In the genomic region with DNA sequence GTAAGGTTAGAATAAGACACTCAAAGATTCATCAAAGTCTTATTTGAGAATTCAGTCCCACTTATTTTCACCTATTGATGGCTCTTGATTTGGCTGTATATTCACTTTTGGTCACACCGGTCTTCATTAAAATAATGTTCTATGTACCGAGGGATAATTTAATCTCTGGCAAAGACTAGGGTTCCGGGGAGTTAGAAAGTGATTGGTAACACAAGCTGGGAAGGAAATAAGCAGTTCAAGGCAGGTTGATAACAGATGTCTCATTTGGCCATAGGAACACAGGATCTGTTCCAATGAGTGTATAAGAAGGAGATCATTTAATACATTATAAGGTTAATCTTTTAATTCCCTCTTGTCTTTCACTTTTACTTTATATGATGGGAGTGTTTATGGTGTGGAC, we compare ENCODE assay signal across 16 mouse cellular contexts.
"Had no signal": no experiment of that assay in that cellular context is flagged by ENCODE, and none has a peak within 500 bp of the region (broad histone marks: within the 10 kb centered on the region; RNA-seq: fewer than 3 reads in every experiment).

No protein-coding gene starts in this region.

- DNase-seq: gastrocnemius, postnatal 14 days; gastrocnemius, postnatal 36 days; heart, adult 18-20 months; heart, postnatal 10 days; heart, postnatal 36 days; kidney, adult 11 months; kidney, adult 2 months; kidney, adult 9 months; kidney, postnatal 14 days; kidney, postnatal 36 days; layer of hippocampus, adult 9-11 months; layer of hippocampus, postnatal 36 days; left cerebral cortex, postnatal 4 days had no signal

- ATAC-seq: hindbrain, postnatal 0 days; intestine, embryonic 16.5 days; liver, embryonic 12.5 days had no signal
